Mouse (Mus musculus) stomach, embryonic 15.5 days (tissue): ENCODE measurements around the gene Tbxas1. TPM values are rescaled to one million over a fixed set of nuclear protein-coding genes. Genes with fewer than 3 reads are reported as not detected.

Experiments used
- ATAC-seq: fragments of 200-750 bp; cut with Nextera tagmentation; 2 replicates; pipeline ENCODE4 v1.8.0; 2017; ENCODE audit warnings: low read depth, moderate number of reproducible peaks, moderate TSS enrichment; ENCODE audit not compliant: insufficient read depth, low FRiP score
- H3K27ac ChIP-seq: fragments of 300-500 bp; sonication (generic); 2 replicates; pipeline ENCODE4 v1.5.1; 2015; ENCODE audit warnings: mild to moderate bottlenecking, inconsistent platforms
- H3K27me3 ChIP-seq: fragments of 300-500 bp; sonication (generic); replicated peaks from 2 replicates; pipeline ENCODE4 v1.6.1; 2015; ENCODE audit warnings: inconsistent platforms
- H3K36me3 ChIP-seq: fragments of 300-500 bp; sonication (generic); 2 replicates; pipeline ENCODE4 v1.6.1; 2015; ENCODE audit warnings: inconsistent platforms
- H3K4me1 ChIP-seq: fragments of 300-500 bp; sonication (generic); 2 replicates; pipeline ENCODE4 v1.6.1; 2015; ENCODE audit warnings: inconsistent platforms
- H3K4me2 ChIP-seq: fragments of 300-500 bp; sonication (generic); 2 replicates; pipeline ENCODE4 v1.6.1; 2015; ENCODE audit warnings: mild to moderate bottlenecking, inconsistent platforms
- H3K4me3 ChIP-seq: fragments of 300-500 bp; sonication (generic); replicated peaks from 2 replicates; pipeline ENCODE4 v1.5.1; 2015; ENCODE audit warnings: inconsistent platforms
- H3K9ac ChIP-seq: fragments of 300-500 bp; sonication (generic); 2 replicates; pipeline ENCODE4 v1.6.1; 2015; ENCODE audit warnings: inconsistent platforms
- H3K9me3 ChIP-seq: fragments of 300-500 bp; sonication (generic); 2 replicates; pipeline ENCODE4 v1.6.1; 2016; ENCODE audit warnings: inconsistent platforms
- WGBS: fragments of 180-500 bp; shearing (Covaris S2); methylation state at CpG from one replicate; pipeline ENCODE4 v1.1.7; 2015; 5-methylcytosine and 5-hydroxymethylcytosine counted together
- polyA plus RNA-seq: library from polyadenylated mRNA; unstranded; fragments of >200 nt; fragmentation: Nextera tagmentation; extraction: Ambion mirVana; gene quantifications from 2 replicates; pipeline ENCODE4 v1.2.1, GENCODE M21; 2015

The Tbxas1 gene
- polyA plus RNA-seq, 1 experiment from 2014 or later: 3.4 TPM

DNA sequence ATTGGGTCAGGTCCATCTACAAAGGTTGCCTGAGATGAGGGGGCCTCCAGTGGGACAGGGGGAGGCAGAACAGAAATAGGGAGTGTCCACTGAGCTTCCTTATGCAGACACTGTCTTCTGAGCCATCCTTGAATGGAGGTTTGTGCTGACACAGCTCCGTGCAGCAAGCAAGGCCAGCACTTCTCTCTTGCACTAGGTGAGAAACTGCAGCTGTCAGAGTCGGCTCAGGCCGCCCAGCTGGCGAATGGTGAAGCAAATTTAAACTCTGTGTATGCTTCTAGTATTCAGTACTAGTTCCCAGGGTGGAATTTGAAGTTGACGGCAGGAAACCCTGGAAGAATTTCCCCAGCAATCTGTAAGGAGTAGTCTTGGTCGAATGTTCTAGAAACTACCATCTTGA is 175.6 kb downstream of the Tbxas1 start:
- H3K27me3 ChIP-seq: no peaks in the 10 kb centered on the region
- peak overlapping the region; percentile 56 for H3K27ac ChIP-seq
- H3K4me1 ChIP-seq: peaks cover 22% of the 10 kb centered on the region
- H3K9ac ChIP-seq: no peak overlapping the region
- no peak for ATAC-seq
- H3K4me2 ChIP-seq: no peak overlapping the region
- no peaks in the 10 kb centered on the region for H3K9me3 ChIP-seq
- 33% methylated on average over 6 of the region's 6 CpGs for WGBS
- H3K36me3 ChIP-seq: no peaks in the 10 kb centered on the region
- H3K4me3 ChIP-seq: no peak overlapping the region

DNA sequence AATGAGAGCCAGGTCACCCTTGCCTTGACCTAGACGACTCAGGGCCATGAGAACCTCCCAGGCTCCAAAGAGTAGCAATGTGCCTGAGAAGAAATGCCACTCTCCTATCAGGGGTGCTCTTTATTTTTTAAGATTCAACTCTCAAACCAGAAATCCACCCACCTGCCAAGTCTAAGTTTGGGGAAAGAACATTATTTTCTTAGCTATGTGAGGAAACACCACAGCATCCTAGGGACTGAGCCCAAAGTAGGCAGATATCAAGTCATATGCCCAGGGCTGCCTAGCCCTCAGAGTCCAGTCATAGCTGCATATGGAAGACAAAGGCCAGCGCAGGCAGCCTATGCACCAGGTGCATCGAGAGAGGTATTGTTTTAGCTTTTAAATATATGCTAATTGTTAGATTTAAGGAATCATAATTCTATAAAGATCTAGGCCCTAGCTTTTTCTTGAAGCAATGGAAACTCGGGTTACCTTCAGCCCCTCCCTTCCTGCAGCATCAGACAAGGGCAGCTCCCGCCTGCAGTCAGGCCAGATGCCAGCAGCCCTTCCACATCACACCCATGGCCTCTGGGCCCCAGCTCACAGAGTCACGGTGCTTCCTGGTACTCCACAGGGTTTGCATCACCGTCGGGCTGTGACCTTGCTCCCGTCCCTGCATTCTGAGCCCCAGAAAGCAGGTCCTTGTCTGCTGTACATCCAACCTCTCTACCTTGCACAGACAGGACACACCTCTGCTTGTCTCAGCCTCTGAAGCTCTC is 176.8 kb downstream of the Tbxas1 start:
- no peak overlapping the region for H3K9ac ChIP-seq
- no peak overlapping the region for H3K4me3 ChIP-seq
- H3K4me1 ChIP-seq: peaks cover 26% of the 10 kb centered on the region
- 64% methylated on average over 9 of the region's 9 CpGs for WGBS
- no peak for ATAC-seq
- no peak overlapping the region for H3K27ac ChIP-seq
- no peak overlapping the region for H3K4me2 ChIP-seq
- H3K9me3 ChIP-seq: no peaks in the 10 kb centered on the region
- no peaks in the 10 kb centered on the region for H3K27me3 ChIP-seq
- H3K36me3 ChIP-seq: no peaks in the 10 kb centered on the region

DNA sequence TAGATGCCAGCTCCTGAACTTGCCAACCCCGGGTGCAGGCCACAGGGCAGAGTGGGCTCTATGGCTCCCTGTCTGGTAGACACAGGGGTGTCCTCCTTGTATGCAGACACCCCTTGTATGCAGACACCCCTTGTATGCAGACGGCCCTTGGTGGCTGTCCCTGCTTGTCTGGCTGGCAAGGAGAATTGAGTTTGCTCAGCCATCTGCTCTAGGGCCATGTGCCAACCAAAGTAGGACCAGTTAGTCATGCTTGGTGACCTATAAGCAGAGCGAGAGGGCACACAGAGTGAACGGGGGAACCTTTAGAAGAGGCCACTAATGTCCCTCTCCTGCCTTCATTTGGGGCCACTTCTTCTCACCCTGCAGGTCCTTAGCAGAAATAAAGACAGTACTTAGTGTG is 177.4 kb downstream of the Tbxas1 start:
- Histone ChIP-seq H3K27me3 (no peaks in the 10 kb centered on the region), H3K27ac (no peak overlapping the region), H3K4me2 (no peak overlapping the region), H3K9ac (no peak overlapping the region), H3K36me3 (no peaks in the 10 kb centered on the region), H3K4me1 (peaks cover 26% of the 10 kb centered on the region), H3K9me3 (no peaks in the 10 kb centered on the region), H3K4me3 (no peak overlapping the region)
- 88% methylated on average over 4 of the region's 4 CpGs for WGBS
- ATAC-seq: no peak

DNA sequence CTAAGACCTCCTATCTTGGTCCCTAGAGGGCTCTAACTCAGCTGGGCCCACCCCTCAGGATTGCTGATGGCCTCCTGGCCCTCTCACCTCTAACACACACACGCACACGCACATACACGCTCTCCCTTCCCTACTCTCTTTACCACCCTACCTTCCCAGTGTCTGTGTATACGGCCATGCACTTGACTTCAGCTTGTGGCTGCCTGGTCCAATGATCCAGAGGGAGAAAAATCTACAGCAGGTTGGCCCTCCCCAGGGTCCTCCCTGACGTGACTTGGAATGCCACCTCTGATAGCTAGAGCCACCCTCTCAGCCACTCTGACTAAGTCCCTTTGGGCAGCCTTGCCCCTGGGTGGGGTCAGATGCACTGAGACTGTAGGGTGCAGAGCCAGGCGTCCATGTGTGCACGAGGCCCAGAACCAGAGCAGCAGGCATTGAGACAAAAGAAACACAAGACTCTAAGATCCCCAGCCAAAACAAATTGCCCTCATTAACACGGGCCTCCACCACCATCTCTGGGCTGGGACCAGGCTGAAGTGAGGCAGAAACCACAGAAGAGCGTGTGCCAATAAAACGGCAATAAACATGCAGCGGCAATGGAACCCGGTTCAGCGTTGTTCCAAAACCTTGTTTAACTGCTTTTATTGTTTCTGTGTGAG is 179.1 kb downstream of the Tbxas1 start:
- Histone ChIP-seq H3K9me3 (no peaks in the 10 kb centered on the region), H3K4me1 (peaks cover 28% of the 10 kb centered on the region), H3K4me3 (no peak overlapping the region), H3K4me2 (no peak overlapping the region), H3K9ac (no peak overlapping the region), H3K36me3 (no peaks in the 10 kb centered on the region), H3K27me3 (no peaks in the 10 kb centered on the region), H3K27ac (no peak overlapping the region)
- no peak for ATAC-seq
- WGBS: 79% methylated on average over 13 of the region's 13 CpGs

DNA sequence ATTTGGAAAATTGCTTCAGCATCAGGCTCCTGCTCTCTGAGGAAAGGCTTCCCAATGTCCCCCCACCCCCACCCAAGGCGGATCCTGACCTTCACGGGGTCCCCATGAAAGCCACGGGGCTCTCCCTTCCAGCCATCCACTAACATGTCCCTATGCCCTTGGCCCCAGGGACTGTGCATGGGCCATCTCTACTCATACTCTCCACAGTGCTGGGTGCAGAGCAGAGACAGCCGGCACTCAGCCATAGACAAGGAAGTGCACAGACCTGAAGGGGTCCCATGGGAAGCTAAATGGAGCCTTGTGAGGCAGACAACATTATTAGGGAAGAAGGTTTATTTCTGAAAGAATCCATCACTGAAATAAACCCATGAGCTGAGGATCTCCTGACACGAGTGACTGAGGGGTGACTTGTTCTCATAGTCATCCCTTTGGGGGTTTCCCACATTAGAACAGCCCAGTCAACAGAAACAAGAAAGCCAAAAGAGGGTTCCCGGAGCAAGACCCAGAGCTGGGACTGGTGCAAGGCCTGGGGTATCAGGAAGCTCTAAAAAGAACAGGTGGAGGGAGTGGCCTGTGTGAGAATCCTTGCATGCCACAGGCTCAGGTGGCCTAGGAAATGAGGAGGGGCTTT is 179.8 kb downstream of the Tbxas1 start:
- Histone ChIP-seq H3K9ac (no peak overlapping the region), H3K27ac (no peak overlapping the region), H3K4me2 (no peak overlapping the region), H3K9me3 (no peaks in the 10 kb centered on the region), H3K4me1 (peaks cover 35% of the 10 kb centered on the region), H3K27me3 (no peaks in the 10 kb centered on the region), H3K4me3 (no peak overlapping the region), H3K36me3 (no peaks in the 10 kb centered on the region)
- no peak for ATAC-seq
- 83% methylated on average over 6 of the region's 6 CpGs for WGBS

DNA sequence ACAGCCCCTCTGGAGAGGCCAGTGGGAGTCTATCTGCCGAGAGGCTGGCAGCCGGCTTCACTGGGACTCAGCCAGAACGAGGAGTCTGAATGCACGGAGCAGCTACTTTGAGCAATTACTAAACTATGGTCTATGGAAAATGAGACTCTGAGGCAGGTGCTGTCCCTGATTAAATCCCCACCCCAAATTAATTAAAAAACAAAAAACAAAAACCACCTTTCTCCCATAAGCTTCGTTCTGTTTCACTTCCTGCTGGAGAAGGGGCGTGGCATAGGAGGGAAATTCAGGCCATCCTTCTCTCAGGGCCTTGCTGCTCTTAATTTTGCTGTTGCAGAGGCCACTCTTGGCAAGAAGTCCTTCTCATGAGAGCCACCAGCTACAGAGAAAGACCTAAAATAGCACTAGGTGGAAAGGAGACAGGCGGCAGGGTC is 180.6 kb downstream of the Tbxas1 start:
- H3K36me3 ChIP-seq: no peaks in the 10 kb centered on the region
- 54% methylated on average over 7 of the region's 7 CpGs for WGBS
- H3K27ac ChIP-seq: no peak overlapping the region
- H3K4me2 ChIP-seq: no peak overlapping the region
- H3K4me1 ChIP-seq: peaks cover 40% of the 10 kb centered on the region
- no peak overlapping the region for H3K9ac ChIP-seq
- H3K27me3 ChIP-seq: no peaks in the 10 kb centered on the region
- H3K9me3 ChIP-seq: no peaks in the 10 kb centered on the region
- no peak for ATAC-seq
- H3K4me3 ChIP-seq: no peak overlapping the region

GRCm38 (mm10) chr6:39057161-39057560 is 182.0 kb downstream of the Tbxas1 start:
- H3K9ac ChIP-seq: no peak overlapping the region
- H3K36me3 ChIP-seq: no peaks in the 10 kb centered on the region
- H3K4me2 ChIP-seq: no peak overlapping the region
- 74% methylated on average over 1 of the region's 1 CpGs for WGBS
- no peak for ATAC-seq
- no peaks in the 10 kb centered on the region for H3K27me3 ChIP-seq
- no peak overlapping the region for H3K27ac ChIP-seq
- peaks cover 36% of the 10 kb centered on the region for H3K4me1 ChIP-seq
- no peaks in the 10 kb centered on the region for H3K9me3 ChIP-seq
- no peak overlapping the region for H3K4me3 ChIP-seq

GRCm38 (mm10) chr6:39058389-39058788 is 183.2 kb downstream of the Tbxas1 start:
- Histone ChIP-seq H3K36me3 (no peaks in the 10 kb centered on the region), H3K9me3 (no peaks in the 10 kb centered on the region), H3K27ac (no peak overlapping the region), H3K9ac (no peak overlapping the region), H3K4me3 (no peak overlapping the region), H3K4me2 (no peak overlapping the region), H3K27me3 (no peaks in the 10 kb centered on the region), H3K4me1 (peaks cover 35% of the 10 kb centered on the region)
- 53% methylated on average over 3 of the region's 3 CpGs for whole genome bisulfite sequencing
- no peak for ATAC-seq

- no peak for ATAC-seq
- no peaks in the 10 kb centered on the region for H3K27me3 ChIP-seq
- H3K9ac ChIP-seq: no peak overlapping the region
- H3K36me3 ChIP-seq: no peaks in the 10 kb centered on the region
- no peak overlapping the region for H3K4me2 ChIP-seq
- no peaks in the 10 kb centered on the region for H3K9me3 ChIP-seq
- peak overlapping the region; percentile 57 for H3K27ac ChIP-seq
- H3K4me3 ChIP-seq: no peak overlapping the region
- H3K4me1 ChIP-seq: peaks cover 35% of the 10 kb centered on the region
- 17% methylated on average over 3 of the region's 3 CpGs for WGBS
These were observed 183.7 kb downstream of the Tbxas1 start for GRCm38 (mm10) chr6:39058936-39059335.

GRCm38 (mm10) chr6:39059547-39060497 is 184.6 kb downstream of the Tbxas1 start:
- ATAC-seq: peak; percentile 71; the same call in 1 of the 2 replicates
- 29% methylated on average over 12 of the region's 12 CpGs for WGBS
- H3K9ac ChIP-seq: no peak overlapping the region
- no peaks in the 10 kb centered on the region for H3K9me3 ChIP-seq
- peaks cover 32% of the 10 kb centered on the region for H3K4me1 ChIP-seq
- H3K4me2 ChIP-seq: no peak overlapping the region
- peak overlapping the region; percentile 57 for H3K27ac ChIP-seq
- H3K4me3 ChIP-seq: no peak overlapping the region
- H3K36me3 ChIP-seq: no peaks in the 10 kb centered on the region
- no peaks in the 10 kb centered on the region for H3K27me3 ChIP-seq

GRCm38 (mm10) chr6:39061180-39061579 is 186.0 kb downstream of the Tbxas1 start:
- Histone ChIP-seq H3K27me3 (no peaks in the 10 kb centered on the region), H3K4me3 (no peak overlapping the region), H3K4me2 (no peak overlapping the region), H3K36me3 (no peaks in the 10 kb centered on the region), H3K9ac (no peak overlapping the region), H3K9me3 (no peaks in the 10 kb centered on the region), H3K27ac (no peak overlapping the region), H3K4me1 (peaks cover 21% of the 10 kb centered on the region)
- 33% methylated on average over 4 of the region's 4 CpGs for WGBS
- no peak; the same call in 1 of the 2 replicates for ATAC-seq
